Mouse (Mus musculus): ENCODE results near the gene Aph1a. TPM values are rescaled to one million over a fixed set of nuclear protein-coding genes. Genes with fewer than 3 reads are reported as not detected.
A peak's percentile ranks its signal among the peaks of the same experiment; 100 is the strongest.
"Not testable (repeated sequence)": the region's sequence is repeated elsewhere in the genome, so short reads cannot be mapped to it uniquely, and the experiment has no call there.

Gene Aph1a
- 177 and 182 TPM in 2 replicates for polyA plus RNA-seq (2012; rRNA removed)

DNA sequence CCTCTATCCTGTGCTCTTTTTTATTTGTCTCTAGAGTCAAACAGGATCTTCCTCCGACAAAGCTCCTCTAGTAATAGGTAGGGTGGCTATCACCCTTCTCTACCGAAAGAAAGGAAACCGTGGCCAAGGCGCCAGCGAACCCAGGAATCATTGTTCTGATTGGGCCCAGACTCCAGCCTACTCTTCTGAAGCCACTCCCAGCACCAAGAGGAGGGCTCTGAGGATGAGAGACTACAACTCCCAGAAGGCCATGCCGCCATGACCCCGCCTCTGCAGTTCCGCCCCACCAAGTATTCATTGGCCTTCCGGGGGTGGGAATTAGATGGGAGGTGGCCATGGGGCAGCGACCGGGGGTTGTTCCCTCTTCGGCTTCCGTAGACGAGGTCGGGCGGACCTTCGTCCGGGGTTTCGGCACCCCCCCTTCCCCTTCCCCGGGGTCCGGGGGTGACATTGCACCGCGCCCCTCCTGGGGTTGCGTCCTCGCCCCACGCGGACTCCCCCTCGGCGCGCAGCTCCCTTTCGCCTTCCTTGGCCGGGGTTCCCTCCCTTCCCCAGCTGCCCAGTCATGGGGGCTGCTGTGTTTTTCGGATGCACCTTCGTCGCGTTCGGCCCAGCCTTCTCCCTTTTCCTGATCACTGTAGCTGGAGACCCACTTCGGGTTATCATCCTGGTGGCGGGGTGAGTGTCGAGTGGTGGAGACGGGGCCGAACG, at the start of gene Aph1a:
TSS of gene Aph1a (plus strand) at position 364 of the 711 bp plus-strand sequence.
- H3K27me3 ChIP-seq (replicated peaks; ENCODE audit: control insufficient read depth, insufficient read depth, low read length); H3K4me1 ChIP-seq (ENCODE audit: control insufficient read depth, insufficient read depth, low read length); H3K36me3 ChIP-seq (ENCODE audit: control insufficient read depth, insufficient read depth, low read length): not testable (repeated sequence)
- WGBS = under 1% methylated on average over 28 of the region's 43 CpGs
- H3K27ac ChIP-seq (ENCODE audit: insufficient read depth, low read depth, low read length) = peak within 1 kb of the TSS; percentile 93
- peak; percentile 99 for DNase-seq
- peak within 1 kb of the TSS; percentile 76 for H3K4me3 ChIP-seq (ENCODE audit: insufficient read depth, low read depth, low read length)

DNA sequence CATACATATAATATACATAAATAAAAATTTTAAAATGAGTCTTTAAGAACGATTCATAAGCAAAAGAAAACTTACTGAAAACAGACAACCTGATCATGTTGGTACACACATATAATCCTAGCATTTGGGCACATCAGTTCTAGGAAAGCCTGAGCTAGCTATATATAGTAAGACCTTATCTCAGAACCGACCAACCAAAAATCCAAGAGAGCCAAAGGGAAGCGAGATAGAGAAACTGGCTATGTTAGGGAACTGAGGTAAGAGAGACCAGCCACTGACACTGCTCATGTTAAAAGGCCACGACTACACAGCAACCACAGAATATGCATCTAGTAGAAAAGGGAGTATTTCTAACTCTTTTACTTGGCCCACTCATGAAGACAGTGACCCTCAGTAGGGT, 43.2 kb upstream of the Aph1a start:
- H3K36me3 ChIP-seq (ENCODE audit: control insufficient read depth, insufficient read depth, low read length) = peaks cover 15% of the 10 kb centered on the region
- no peaks in the 10 kb centered on the region for H3K4me1 ChIP-seq (ENCODE audit: control insufficient read depth, insufficient read depth, low read length)
- no peak overlapping the region for H3K4me3 ChIP-seq (ENCODE audit: insufficient read depth, low read depth, low read length)
- DNase-seq = no peak
- H3K27me3 ChIP-seq (replicated peaks; ENCODE audit: control insufficient read depth, insufficient read depth, low read length) = no peaks in the 10 kb centered on the region
- no peak for TF ChIP-seq CTCF (conservative IDR thresholded peaks at IDR 0.05; ENCODE audit: insufficient read depth, insufficient read length, low read depth, low read length)
- TF ChIP-seq POLR2A (IDR thresholded peaks at IDR 0.05; ENCODE audit: low read depth, low read length) = no peak
- no peak overlapping the region for H3K27ac ChIP-seq (ENCODE audit: insufficient read depth, low read depth, low read length)
- WGBS = 86% methylated on average over 4 of the region's 4 CpGs

DNA sequence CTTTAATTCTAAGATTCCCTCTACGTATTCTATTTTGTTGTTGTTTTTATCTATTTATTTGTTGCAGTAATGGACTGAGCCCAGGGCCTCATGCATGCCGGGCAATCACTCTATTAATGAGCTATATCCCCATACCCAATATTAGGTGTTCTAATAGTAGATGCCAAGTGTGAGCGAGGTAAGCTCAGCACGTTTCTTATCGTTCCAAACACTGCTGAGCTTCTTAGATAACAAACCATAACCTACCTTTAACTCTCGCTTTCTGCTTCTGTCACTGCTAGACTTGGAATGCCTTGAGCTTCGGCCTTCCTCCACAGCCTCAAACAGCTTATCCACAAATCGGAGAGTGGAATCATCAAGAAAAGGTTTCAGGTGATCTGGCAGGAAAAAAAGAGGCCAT, 42.5 kb upstream of the Aph1a start:
- H3K27me3 ChIP-seq (replicated peaks; ENCODE audit: control insufficient read depth, insufficient read depth, low read length) = no peaks in the 10 kb centered on the region
- peaks cover 13% of the 10 kb centered on the region for H3K36me3 ChIP-seq (ENCODE audit: control insufficient read depth, insufficient read depth, low read length)
- no peak overlapping the region for H3K4me3 ChIP-seq (ENCODE audit: insufficient read depth, low read depth, low read length)
- DNase-seq = no peak
- TF ChIP-seq POLR2A (IDR thresholded peaks at IDR 0.05; ENCODE audit: low read depth, low read length) (no peak), CTCF (conservative IDR thresholded peaks at IDR 0.05; ENCODE audit: insufficient read depth, insufficient read length, low read depth, low read length) (no peak)
- WGBS = 93% methylated on average over 8 of the region's 8 CpGs
- H3K27ac ChIP-seq (ENCODE audit: insufficient read depth, low read depth, low read length) = no peak overlapping the region
- H3K4me1 ChIP-seq (ENCODE audit: control insufficient read depth, insufficient read depth, low read length) = no peaks in the 10 kb centered on the region

DNA sequence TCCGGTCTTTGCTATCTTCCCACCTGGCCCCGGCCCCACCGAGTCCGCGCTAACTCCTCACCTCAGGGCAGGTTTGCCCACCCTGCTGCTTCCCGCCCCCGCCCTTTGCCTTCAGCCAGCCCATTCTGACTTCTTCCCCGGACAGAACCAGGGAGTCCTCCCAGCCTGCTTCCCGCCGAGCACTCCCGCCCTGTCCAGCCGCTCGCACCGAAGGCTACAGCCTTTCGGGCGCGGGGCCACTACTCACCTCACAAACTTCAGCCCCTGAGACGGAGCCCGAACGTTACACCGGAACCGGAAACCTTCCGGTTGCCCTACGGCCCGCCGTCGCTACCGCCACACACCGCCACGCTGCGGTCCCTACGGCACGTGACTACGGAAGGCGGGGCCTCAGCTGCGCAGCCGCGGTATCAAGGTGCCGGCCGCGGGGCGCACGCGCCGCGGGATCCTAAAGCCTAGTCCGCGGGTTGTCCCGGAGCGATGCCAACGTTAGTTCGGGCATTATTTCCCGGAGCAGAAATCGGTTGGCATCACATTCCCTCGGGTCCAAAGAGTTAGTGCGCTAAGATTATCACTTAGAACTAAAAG, 38.2 kb upstream of the Aph1a start, which contains the start of gene Prpf3:
TSS of gene Prpf3 (minus strand) at position 384 of the 588 bp plus-strand sequence.
- no peaks in the 10 kb centered on the region for H3K27me3 ChIP-seq (replicated peaks; ENCODE audit: control insufficient read depth, insufficient read depth, low read length)
- H3K4me3 ChIP-seq (ENCODE audit: insufficient read depth, low read depth, low read length) = peak within 1 kb of the TSS; percentile 90
- peak; percentile 98 for DNase-seq
- H3K36me3 ChIP-seq (ENCODE audit: control insufficient read depth, insufficient read depth, low read length) = peaks cover 2% of the 10 kb centered on the region; the same call in 1 of the 2 replicates
- H3K27ac ChIP-seq (ENCODE audit: insufficient read depth, low read depth, low read length) = peak within 1 kb of the TSS; percentile 68
- under 1% methylated on average over 56 of the region's 56 CpGs for WGBS
- TF ChIP-seq CTCF (conservative IDR thresholded peaks at IDR 0.05; ENCODE audit: insufficient read depth, insufficient read length, low read depth, low read length) = no peak
- TF ChIP-seq POLR2A (IDR thresholded peaks at IDR 0.05; ENCODE audit: low read depth, low read length) = peak; percentile 61
- no peaks in the 10 kb centered on the region for H3K4me1 ChIP-seq (ENCODE audit: control insufficient read depth, insufficient read depth, low read length)

DNA sequence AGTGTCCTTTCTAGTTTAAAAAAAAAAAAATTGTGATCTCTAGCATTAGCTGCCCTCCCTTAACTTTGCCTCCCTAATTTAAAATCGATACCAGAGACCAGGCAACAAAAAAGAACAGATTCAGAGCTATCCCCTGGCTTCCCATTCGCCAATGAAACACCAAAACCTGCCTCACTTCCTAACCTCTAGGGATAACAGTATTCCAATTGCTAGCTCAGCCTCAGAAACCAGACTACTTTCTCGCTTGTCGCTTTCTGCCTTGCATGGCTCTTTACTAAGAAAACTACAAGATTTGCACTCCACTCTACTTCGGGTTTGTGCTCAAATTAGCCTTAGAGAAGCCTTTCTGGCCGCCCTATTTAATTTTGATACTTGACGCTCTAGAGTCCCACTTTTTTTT, 37.7 kb upstream of the Aph1a start:
- WGBS = 26% methylated on average over 7 of the region's 7 CpGs
- DNase-seq = no peak
- TF ChIP-seq POLR2A (IDR thresholded peaks at IDR 0.05; ENCODE audit: low read depth, low read length) = no peak
- no peak for TF ChIP-seq CTCF (conservative IDR thresholded peaks at IDR 0.05; ENCODE audit: insufficient read depth, insufficient read length, low read depth, low read length)
- peak overlapping the region; percentile 68 for H3K27ac ChIP-seq (ENCODE audit: insufficient read depth, low read depth, low read length)
- no peaks in the 10 kb centered on the region for H3K4me1 ChIP-seq (ENCODE audit: control insufficient read depth, insufficient read depth, low read length)
- peak overlapping the region; percentile 90; the same call in 1 of the 2 replicates for H3K4me3 ChIP-seq (ENCODE audit: insufficient read depth, low read depth, low read length)
- H3K36me3 ChIP-seq (ENCODE audit: control insufficient read depth, insufficient read depth, low read length) = peaks cover 2% of the 10 kb centered on the region; the same call in 1 of the 2 replicates
- H3K27me3 ChIP-seq (replicated peaks; ENCODE audit: control insufficient read depth, insufficient read depth, low read length) = no peaks in the 10 kb centered on the region

DNA sequence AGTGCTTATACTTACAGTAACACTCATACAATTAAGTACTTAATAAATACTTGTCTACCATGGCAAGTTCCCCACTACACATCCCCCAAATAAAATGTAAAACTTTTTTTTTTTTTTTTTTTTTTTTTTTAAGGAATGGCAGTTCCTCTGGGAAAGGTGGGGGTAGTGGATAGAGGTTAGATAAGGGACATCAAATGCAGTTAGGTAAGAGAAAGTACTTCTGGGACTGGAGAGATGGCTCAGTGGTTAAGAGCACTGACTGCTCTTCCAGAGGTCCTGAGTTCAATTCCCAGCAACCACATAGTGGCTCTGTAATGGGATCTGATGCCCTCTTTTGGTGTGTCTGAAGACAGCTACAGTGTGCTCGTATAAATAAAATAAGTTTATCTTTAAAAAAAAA, 36.7 kb upstream of the Aph1a start:
- WGBS = 88% methylated on average over 1 of the region's 1 CpGs
- DNase-seq; H3K27me3 ChIP-seq (replicated peaks; ENCODE audit: control insufficient read depth, insufficient read depth, low read length); H3K27ac ChIP-seq (ENCODE audit: insufficient read depth, low read depth, low read length); H3K4me3 ChIP-seq (ENCODE audit: insufficient read depth, low read depth, low read length); H3K4me1 ChIP-seq (ENCODE audit: control insufficient read depth, insufficient read depth, low read length); H3K36me3 ChIP-seq (ENCODE audit: control insufficient read depth, insufficient read depth, low read length): not testable (repeated sequence)

DNA sequence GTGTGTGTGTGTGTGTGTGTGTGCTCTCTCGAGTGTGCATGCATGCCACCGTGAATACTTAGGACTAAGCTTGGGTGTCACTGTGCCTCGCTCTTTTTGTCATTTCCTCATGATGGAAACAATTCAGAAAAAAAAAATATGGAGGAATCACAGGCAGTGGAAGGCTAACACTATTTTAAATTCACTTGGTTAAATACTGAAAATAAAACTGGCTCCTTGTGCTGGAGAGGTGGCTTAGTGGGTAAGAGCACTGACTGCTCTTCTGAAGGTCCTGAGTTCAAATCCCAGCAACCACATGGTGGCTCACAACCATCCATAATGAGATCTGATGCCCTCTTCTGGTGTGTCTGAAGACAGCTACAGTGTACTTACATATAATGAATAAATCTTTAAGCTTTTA, 35.5 kb upstream of the Aph1a start:
- H3K4me3 ChIP-seq (ENCODE audit: insufficient read depth, low read depth, low read length); H3K36me3 ChIP-seq (ENCODE audit: control insufficient read depth, insufficient read depth, low read length); H3K4me1 ChIP-seq (ENCODE audit: control insufficient read depth, insufficient read depth, low read length); H3K27me3 ChIP-seq (replicated peaks; ENCODE audit: control insufficient read depth, insufficient read depth, low read length); DNase-seq; H3K27ac ChIP-seq (ENCODE audit: insufficient read depth, low read depth, low read length): not testable (repeated sequence)
- WGBS = 63% methylated on average over 3 of the region's 3 CpGs

Data from kidney, adult 2 months (tissue).